In the genomic region with DNA sequence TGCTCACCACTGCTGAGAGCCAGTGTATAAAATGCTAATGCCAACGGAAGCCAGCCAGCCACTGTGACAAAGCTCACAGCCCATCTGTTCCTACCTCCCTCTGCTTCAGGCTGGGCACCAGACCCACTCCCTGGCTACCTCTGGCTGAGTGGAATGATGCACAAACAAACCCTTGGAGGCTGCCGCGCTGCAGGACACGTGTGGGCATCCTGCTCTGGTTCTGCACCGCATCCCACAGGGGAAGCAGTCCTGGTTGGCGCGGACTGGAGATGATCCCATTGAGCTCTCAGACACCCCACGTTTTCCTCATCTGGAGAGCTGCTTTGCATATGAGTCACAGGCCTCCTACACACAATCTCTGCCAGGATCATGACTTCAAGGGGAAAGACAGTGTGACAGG, we compare ENCODE assay signal across 12 mouse cellular contexts.
DNase-seq lines count a peak whose midpoint lies in the region; TF ChIP-seq lines count a peak whose summit lies in the region.
"Had no signal": no experiment of that assay in that cellular context is flagged by ENCODE, and none has a peak within 500 bp of the region (broad histone marks: within the 10 kb centered on the region; RNA-seq: fewer than 3 reads in every experiment).

No protein-coding gene starts in this region.

- H3K36me3 ChIP-seq in C2C12 (ENCODE audit: control insufficient read depth, insufficient read depth), result no peaks in the 10 kb centered on the region
- H3K36me3 ChIP-seq: neural tube, embryonic 12.5 days had no signal

- no peaks in the 10 kb centered on the region for H3K79me2 ChIP-seq in C2C12 (ENCODE audit: control insufficient read depth, insufficient read depth)

- no peak for TF ChIP-seq CTCF in C2C12 (IDR thresholded peaks at IDR 0.05; ENCODE audit: control insufficient read depth, insufficient read depth, insufficient read length)

- no peak overlapping the region for H3ac ChIP-seq in C2C12 (ENCODE audit: control insufficient read depth, insufficient read length, low read depth)

- no peak overlapping the region for H3K4me3 ChIP-seq in C2C12 (ENCODE audit: insufficient read depth, poor library complexity, severe bottlenecking)
- H3K4me3 ChIP-seq: neural tube, embryonic 12.5 days had no signal

- H3K27me3 ChIP-seq in C2C12 (ENCODE audit: control insufficient read depth, insufficient read depth, insufficient read length), result peaks cover 3% of the 10 kb centered on the region

- no peaks in the 10 kb centered on the region for H3K79me3 ChIP-seq in C2C12 (ENCODE audit: low read depth)

- DNase-seq in adrenal gland, adult (ENCODE audit: inconsistent age in 2 of 2, low spot score in 1 of 2), result peak; percentile 18 to 59
- DNase-seq in adrenal gland, adult 8-10 months, result no peak
- DNase-seq in gonadal fat pad, adult 2 months (ENCODE audit: low read depth), result peak; percentile 33
- DNase-seq in left cerebral cortex, adult 9 months (ENCODE audit: low spot score in 2 of 2), result peak; percentile 87 to 93
- no peak for DNase-seq in cerebellum, postnatal 25 days
- no peak for DNase-seq in thymus, postnatal 10 days (ENCODE audit: low spot score in 2 of 2)
- DNase-seq in testis, postnatal 10 days (ENCODE audit: low spot score), result no peak
- DNase-seq: gastrocnemius, postnatal 36 days; lung, postnatal 10 days; thymus, adult 18-20 months had no signal

TF ChIP-seq in C2C12, 6 proteins besides CTCF, POLR2A, EP300 and RAD21:
- TF ChIP-seq MAX (IDR thresholded peaks at IDR 0.05) (peak; percentile 26), MYOD1 (IDR thresholded peaks at IDR 0.05; ENCODE audit: control insufficient read depth, insufficient read length, low read depth) (no peak), MYOG (IDR thresholded peaks at IDR 0.05; ENCODE audit: control insufficient read depth, extremely low read depth, insufficient read length) (no peak), FOSL1 (IDR thresholded peaks at IDR 0.05; ENCODE audit: insufficient read depth, low read length, poor library complexity, severe bottlenecking) (no peak)

Comparison
In these comparisons a context has a peak if more than half of its experiments do, and no peak if none do; other contexts are left out.
1. DNase-seq: peak in adrenal gland, adult (2 of 2), gonadal fat pad, adult 2 months (single experiment) and left cerebral cortex, adult 9 months (2 of 2); none in adrenal gland, adult 8-10 months (single experiment), cerebellum, postnatal 25 days (0 of 2), thymus, postnatal 10 days (0 of 2) and testis, postnatal 10 days (single experiment).